Mouse (Mus musculus): ENCODE results near the gene Map2k5. TPM values are rescaled to one million over a fixed set of nuclear protein-coding genes. Genes with fewer than 3 reads are reported as not detected.

The Map2k5 gene
- polyA plus RNA-seq, 1 experiment from 2014 or later, result 35.4 TPM

- Histone ChIP-seq H3K27ac (replicated peaks; ENCODE audit: low read depth, low read length) (no peak overlapping the region), H3K9me3 (replicated peaks; ENCODE audit: control insufficient read depth, low read length) (no peaks in the 10 kb centered on the region), H3K27me3 (ENCODE audit: control insufficient read depth, insufficient read depth, low read length) (no peaks in the 10 kb centered on the region), H3K4me1 (ENCODE audit: control insufficient read depth, insufficient read depth, low read length) (no peaks in the 10 kb centered on the region), H3K4me2 (ENCODE audit: low read depth, low read length) (peak overlapping the region; percentile 50), H3K36me3 (replicated peaks; ENCODE audit: control insufficient read depth, insufficient read depth, low read depth, low read length) (no peaks in the 10 kb centered on the region), H3K9ac (replicated peaks; ENCODE audit: low read length) (peak overlapping the region; percentile 53), H3K4me3 (ENCODE audit: low read depth, low read length) (peak overlapping the region; percentile 23)
- ATAC-seq (replicated peaks; ENCODE audit: insufficient number of reproducible peaks, low FRiP score, low TSS enrichment, low read depth) (peak; percentile 97), DNase-seq (ENCODE audit: low spot score) (peak; percentile 93)
- 5% methylated on average over 30 of the region's 30 CpGs for WGBS
Observed at GRCm38 (mm10) chr9:63123451-63124438, 254.0 kb downstream of the Map2k5 start.

GRCm38 (mm10) chr9:63122161-63122833 lies 255.4 kb downstream of the Map2k5 start:
- no peaks in the 10 kb centered on the region for H3K36me3 ChIP-seq (replicated peaks; ENCODE audit: control insufficient read depth, insufficient read depth, low read depth, low read length)
- 40% methylated on average over 8 of the region's 8 CpGs for WGBS
- no peak overlapping the region for H3K27ac ChIP-seq (replicated peaks; ENCODE audit: low read depth, low read length)
- no peaks in the 10 kb centered on the region for H3K4me1 ChIP-seq (ENCODE audit: control insufficient read depth, insufficient read depth, low read length)
- H3K4me3 ChIP-seq (ENCODE audit: low read depth, low read length), result no peak overlapping the region
- H3K27me3 ChIP-seq (ENCODE audit: control insufficient read depth, insufficient read depth, low read length), result no peaks in the 10 kb centered on the region
- no peak overlapping the region for H3K9ac ChIP-seq (replicated peaks; ENCODE audit: low read length)
- no peak overlapping the region for H3K4me2 ChIP-seq (ENCODE audit: low read depth, low read length)
- no peaks in the 10 kb centered on the region for H3K9me3 ChIP-seq (replicated peaks; ENCODE audit: control insufficient read depth, low read length)
- ATAC-seq (replicated peaks; ENCODE audit: insufficient number of reproducible peaks, low FRiP score, low TSS enrichment, low read depth) (no peak), DNase-seq (ENCODE audit: low spot score) (peak; percentile 40)

- Histone ChIP-seq H3K4me3 (ENCODE audit: low read depth, low read length) (no peak overlapping the region), H3K9ac (replicated peaks; ENCODE audit: low read length) (no peak overlapping the region), H3K27ac (replicated peaks; ENCODE audit: low read depth, low read length) (no peak overlapping the region), H3K9me3 (replicated peaks; ENCODE audit: control insufficient read depth, low read length) (no peaks in the 10 kb centered on the region), H3K36me3 (replicated peaks; ENCODE audit: control insufficient read depth, insufficient read depth, low read depth, low read length) (no peaks in the 10 kb centered on the region), H3K4me1 (ENCODE audit: control insufficient read depth, insufficient read depth, low read length) (no peaks in the 10 kb centered on the region), H3K27me3 (ENCODE audit: control insufficient read depth, insufficient read depth, low read length) (no peaks in the 10 kb centered on the region), H3K4me2 (ENCODE audit: low read depth, low read length) (no peak overlapping the region)
- 66% methylated on average over 5 of the region's 5 CpGs for WGBS
- ATAC-seq (replicated peaks; ENCODE audit: insufficient number of reproducible peaks, low FRiP score, low TSS enrichment, low read depth) (no peak), DNase-seq (ENCODE audit: low spot score) (no peak)
Observed at GRCm38 (mm10) chr9:63118385-63118784, 259.3 kb downstream of the Map2k5 start.

Other genes starting within 250 kb of the Map2k5 start
- gene Skor1, start 228.9 kb downstream of the Map2k5 start, polyA plus RNA-seq (2014; fragmentation: Nextera tagmentation; extraction: Ambion mirVana), result 0.17 and 0.53 TPM in 2 replicates
- gene 2300009A05Rik, start 21.3 kb upstream of the Map2k5 start, polyA plus RNA-seq (2014; fragmentation: Nextera tagmentation; extraction: Ambion mirVana), result 37.3 and 37.7 TPM in 2 replicates
- gene Iqch, start 224.6 kb upstream of the Map2k5 start, polyA plus RNA-seq (2014; fragmentation: Nextera tagmentation; extraction: Ambion mirVana), result 0.17 TPM in 1 of 2 replicates, not detected in the other
- 33.5 and 37.4 TPM in 2 replicates for gene Aagab, start 224.8 kb upstream of the Map2k5 start, polyA plus RNA-seq (2014; fragmentation: Nextera tagmentation; extraction: Ambion mirVana)